ENCODE assay signal across 10 mouse cellular contexts in the genomic region with DNA sequence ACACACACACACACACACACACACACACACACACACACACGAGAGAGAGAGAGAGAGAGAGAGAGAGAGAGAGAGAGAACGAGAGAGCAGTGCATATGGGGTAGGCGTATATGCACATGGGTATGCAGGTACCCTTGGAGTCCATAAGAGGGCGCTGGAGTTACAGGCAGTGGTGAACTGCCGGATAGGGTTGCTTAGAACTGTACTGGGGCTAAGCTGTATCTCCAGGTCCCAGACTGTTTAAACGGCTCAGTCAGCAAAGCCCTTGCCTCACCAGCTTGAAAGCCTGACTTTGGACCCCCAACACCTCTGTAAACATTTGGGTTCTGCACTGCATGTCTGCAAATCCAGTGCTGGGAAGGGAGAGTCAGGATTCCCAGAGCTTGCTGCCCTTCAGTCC.
DNase-seq lines count a peak whose midpoint lies in the region; ATAC-seq and TF ChIP-seq lines count a peak whose summit lies in the region.
"Had no signal": no experiment of that assay in that cellular context is flagged by ENCODE, and none has a peak within 500 bp of the region (broad histone marks: within the 10 kb centered on the region; RNA-seq: fewer than 3 reads in every experiment).

No protein-coding gene starts in this region.

- intact Hi-C loops in left cerebral cortex, postnatal 10 days (cut with DNase I): loop anchor here (5.0 kb wide), 2 partner anchors 81 to 209 kb away; a partner anchor contains a TSS

- H3K36me3 ChIP-seq in heart, postnatal 0 days (replicated peaks; ENCODE audit: control insufficient read depth, insufficient read depth, low read length): no peaks in the 10 kb centered on the region
- no peaks in the 10 kb centered on the region for H3K36me3 ChIP-seq in ES-Bruce4 (ENCODE audit: control insufficient read depth, insufficient read depth, low read length, poor library complexity, severe bottlenecking)
- H3K36me3 ChIP-seq in intestine, embryonic 15.5 days: no peaks in the 10 kb centered on the region
- H3K36me3 ChIP-seq: embryonic facial prominence, embryonic 15.5 days had no signal

- TF ChIP-seq EP300 in heart, postnatal 0 days (IDR thresholded peaks at IDR 0.05; ENCODE audit: low read depth): no peak
- no peak for TF ChIP-seq EP300 in ES-Bruce4 (IDR thresholded peaks at IDR 0.05; ENCODE audit: insufficient read depth, low read depth, low read length)

- no peak for DNase-seq in heart, postnatal 0 days (ENCODE audit: low spot score)
- DNase-seq in heart, adult 9 months (ENCODE audit: low spot score in 2 of 2): no peak
- peak; percentile 43 for DNase-seq in 3134 (ENCODE audit: extremely low read depth, insufficient read length, low spot score)
- no peak for DNase-seq in cerebellum, postnatal 14 days
- DNase-seq in left cerebral cortex, postnatal 10 days (ENCODE audit: extremely low spot score in 1 of 2, low spot score in 2 of 2): no peak
- DNase-seq: adrenal gland, adult 2 months had no signal

- TF ChIP-seq CTCF in heart, postnatal 0 days (IDR thresholded peaks at IDR 0.05; ENCODE audit: low read depth): peak; percentile 34
- peak; percentile 60 for TF ChIP-seq CTCF in ES-Bruce4 (IDR thresholded peaks at IDR 0.05; ENCODE audit: low read depth, low read length)

- no peaks in the 10 kb centered on the region for H3K9me3 ChIP-seq in heart, postnatal 0 days (replicated peaks; ENCODE audit: control insufficient read depth, low read length)
- no peaks in the 10 kb centered on the region for H3K9me3 ChIP-seq in ES-Bruce4 (replicated peaks; ENCODE audit: control insufficient read depth, insufficient read depth, low read length, poor library complexity, severe bottlenecking)
- no peaks in the 10 kb centered on the region for H3K9me3 ChIP-seq in intestine, embryonic 15.5 days
- H3K9me3 ChIP-seq: embryonic facial prominence, embryonic 15.5 days had no signal

- peak overlapping the region; percentile 43; the same call in 1 of the 2 replicates for H3K4me3 ChIP-seq in heart, postnatal 0 days (ENCODE audit: low read depth, low read length)
- H3K4me3 ChIP-seq in ES-Bruce4 (ENCODE audit: low read depth, low read length): peak overlapping the region; percentile 26
- H3K4me3 ChIP-seq in intestine, embryonic 15.5 days (replicated peaks): peak overlapping the region; percentile 40; the same call in 1 of the 2 replicates

- no peaks in the 10 kb centered on the region for H3K27me3 ChIP-seq in heart, postnatal 0 days (ENCODE audit: control insufficient read depth, insufficient read depth, low read length)
- no peaks in the 10 kb centered on the region for H3K27me3 ChIP-seq in ES-Bruce4 (ENCODE audit: control insufficient read depth, insufficient read depth, low read length, poor library complexity, severe bottlenecking)
- H3K27me3 ChIP-seq in intestine, embryonic 15.5 days (replicated peaks): no peaks in the 10 kb centered on the region
- H3K27me3 ChIP-seq: embryonic facial prominence, embryonic 15.5 days had no signal

- peaks cover 16% of the 10 kb centered on the region for H3K4me1 ChIP-seq in heart, postnatal 0 days (ENCODE audit: control insufficient read depth, insufficient read depth)
- peaks cover 2% of the 10 kb centered on the region for H3K4me1 ChIP-seq in ES-Bruce4 (ENCODE audit: control insufficient read depth, insufficient read depth, low read length)
- 0 out of 2 replicates have a peak, but pooled peaks cover 3% of the 10 kb centered on the region for H3K4me1 ChIP-seq in intestine, embryonic 15.5 days (replicated peaks)

- H3K27ac ChIP-seq in heart, postnatal 0 days (ENCODE audit: low read depth): no peak overlapping the region
- peak overlapping the region; percentile 99; the same call in 1 of the 2 replicates for H3K27ac ChIP-seq in ES-Bruce4 (ENCODE audit: insufficient read depth, low read length)
- peak overlapping the region; percentile 94; the same call in 1 of the 2 replicates for H3K27ac ChIP-seq in intestine, embryonic 15.5 days

- no peak overlapping the region for H3K9ac ChIP-seq in heart, postnatal 0 days (replicated peaks; ENCODE audit: low read depth, low read length)
- H3K9ac ChIP-seq in ES-Bruce4 (ENCODE audit: low read depth, poor library complexity, severe bottlenecking): peak overlapping the region; percentile 85; the same call in 1 of the 2 replicates
- no peak overlapping the region for H3K9ac ChIP-seq in intestine, embryonic 15.5 days
- H3K9ac ChIP-seq: embryonic facial prominence, embryonic 15.5 days had no signal

- no peak for TF ChIP-seq POLR2A in ES-Bruce4 (IDR thresholded peaks at IDR 0.05; ENCODE audit: insufficient read depth, low read length)

- no peak for ATAC-seq in heart, postnatal 0 days (ENCODE audit: insufficient read depth, low read depth)
- no peak for ATAC-seq in intestine, embryonic 15.5 days
- ATAC-seq in megakaryocyte progenitor cell, adult 5-6 weeks (replicated peaks; ENCODE audit: poor library complexity): no peak; the same call in 1 of the 2 replicates

- peak overlapping the region; percentile 49 for H3K4me2 ChIP-seq in heart, postnatal 0 days (ENCODE audit: low read depth, low read length)
- H3K4me2 ChIP-seq in intestine, embryonic 15.5 days (replicated peaks): peak overlapping the region; percentile 53

- WGBS in heart, postnatal 0 days: 88% methylated on average over 5 of the region's 6 CpGs
- WGBS in intestine, embryonic 15.5 days: 83% methylated on average over 5 of the region's 6 CpGs
